Mouse (Mus musculus) MEL (cell line): ENCODE measurements around the gene Etv5.

Experiments used
- CTCF ChIP-seq, 3 experiments: IDR thresholded peaks in 2 of 3; conservative IDR thresholded peaks in 1 of 3; 2 replicates each; pipeline ENCODE4 v1.5.1; 2011 to 2012; ENCODE audit warnings: low read length in 3 of 3, low read depth in 2 of 3, mild to moderate bottlenecking in 2 of 3, improper control_type of control experiment in 1 of 3, inconsistent platforms in 1 of 3, mixed read lengths in 1 of 3, moderate library complexity in 1 of 3; ENCODE audit not compliant: control insufficient read depth in 1 of 3, insufficient read depth in 1 of 3, poor library complexity in 1 of 3, severe bottlenecking in 1 of 3
- MAX ChIP-seq: IDR thresholded peaks from 2 replicates; pipeline ENCODE4 v1.6.1; 2011; ENCODE audit warnings: low read length, improper control_type of control experiment
- NELFE ChIP-seq: IDR thresholded peaks from 2 replicates; pipeline ENCODE4 v1.6.1; 2011; ENCODE audit warnings: low read depth, low read length, improper control_type of control experiment
- POLR2A ChIP-seq, 2 experiments: IDR thresholded peaks; 2 replicates each; pipeline ENCODE4 v1.6.1; 2011 to 2012; ENCODE audit warnings: low read length in 2 of 2, mild to moderate bottlenecking in 2 of 2, control low read depth in 1 of 2, improper control_type of control experiment in 1 of 2, low read depth in 1 of 2, moderate library complexity in 1 of 2; ENCODE audit not compliant: control insufficient read depth in 1 of 2, insufficient read depth in 1 of 2, poor library complexity in 1 of 2
- TAL1 ChIP-seq: IDR thresholded peaks from 2 replicates; pipeline ENCODE4 v1.6.1; 2012; ENCODE audit warnings: mild to moderate bottlenecking, inconsistent platforms, low read length, moderate library complexity, mixed read lengths
- ZNF384 ChIP-seq: IDR thresholded peaks from 2 replicates; pipeline ENCODE4 v1.6.1; 2012; ENCODE audit warnings: low read depth, mild to moderate bottlenecking, inconsistent platforms, low read length, improper control_type of control experiment

- TF ChIP-seq ZNF384 (no peak), CTCF (IDR thresholded peaks at IDR 0.05 in 2 of 3, conservative IDR thresholded peaks at IDR 0.05 in 1 of 3; ENCODE audit: control insufficient read depth in 1 of 3, insufficient read depth in 1 of 3, low read depth in 2 of 3, low read length in 3 of 3, poor library complexity in 1 of 3, severe bottlenecking in 1 of 3) (no peak), NELFE (no peak), MAX (no peak), POLR2A (IDR thresholded peaks at IDR 0.05; ENCODE audit: control insufficient read depth in 1 of 2, insufficient read depth in 1 of 2, low read depth in 1 of 2, low read length in 2 of 2, poor library complexity in 1 of 2) (no peak), TAL1 (no peak)
Measured at GRCm38 (mm10) chr16:22417044-22417443, 22.5 kb downstream of the Etv5 start.
